Mouse (Mus musculus) left cerebral cortex, postnatal 36 days (tissue): ENCODE results near the gene Heatr1. TPM values are rescaled to one million over a fixed set of nuclear protein-coding genes. Genes with fewer than 3 reads are reported as not detected.

Experiments used
- total RNA-seq, 2 experiments: library from RNA; stranded (reverse); gene quantifications; 2 replicates each; pipeline ENCODE4 v1.2.3; 2021

Gene Heatr1
- total RNA-seq, 2 experiments from 2014 or later: 24.1 to 31.6 TPM

Other genes starting within 250 kb of the Heatr1 start
- gene Mtr, start 136.9 kb upstream of the Heatr1 start, total RNA-seq: 10 to 100 TPM; 13.5 to 18.8 TPM
- gene Actn2, start 54.3 kb upstream of the Heatr1 start, total RNA-seq: 10 to 100 TPM; 15.2 to 19.4 TPM
- 10 to 100 TPM; 28.7 to 31.0 TPM for gene Lgals8, start 69.9 kb downstream of the Heatr1 start, total RNA-seq
- gene Edaradd, start 125.4 kb downstream of the Heatr1 start, total RNA-seq: under 1 TPM; 0.09 to 0.10 TPM
- gene Ero1lb, start 170.8 kb downstream of the Heatr1 start, total RNA-seq: 10 to 100 TPM; 13.6 to 16.2 TPM